Mouse (Mus musculus) midbrain, embryonic 15.5 days (tissue): ENCODE results near the gene Csad. TPM values are rescaled to one million over a fixed set of nuclear protein-coding genes. Genes with fewer than 3 reads are reported as not detected.

Experiments
- ATAC-seq: fragments of 200-750 bp; cut with Nextera tagmentation; replicated peaks from 2 replicates; pipeline ENCODE4 v1.8.0; 2017; ENCODE audit warnings: moderate TSS enrichment
- H3K27ac ChIP-seq: fragments of 300-500 bp; sonication (generic); 2 replicates; pipeline ENCODE4 v1.5.1; 2015; ENCODE audit warnings: mild to moderate bottlenecking, inconsistent platforms
- H3K27me3 ChIP-seq: fragments of 300-500 bp; sonication (generic); replicated peaks from 2 replicates; pipeline ENCODE4 v1.6.1; 2015; ENCODE audit warnings: inconsistent platforms
- H3K36me3 ChIP-seq: fragments of 300-500 bp; sonication (generic); replicated peaks from 2 replicates; pipeline ENCODE4 v1.6.1; 2015; ENCODE audit warnings: inconsistent platforms
- H3K4me1 ChIP-seq: fragments of 300-500 bp; sonication (generic); 2 replicates; pipeline ENCODE4 v1.6.1; 2015; ENCODE audit warnings: inconsistent platforms
- H3K4me2 ChIP-seq: fragments of 300-500 bp; sonication (generic); 2 replicates; pipeline ENCODE4 v1.6.1; 2015; ENCODE audit warnings: inconsistent platforms, mild to moderate bottlenecking, moderate library complexity
- H3K4me3 ChIP-seq: fragments of 300-500 bp; sonication (generic); 2 replicates; pipeline ENCODE4 v1.5.1; 2015; ENCODE audit warnings: mild to moderate bottlenecking, inconsistent platforms
- H3K9ac ChIP-seq: fragments of 300-500 bp; sonication (generic); 2 replicates; pipeline ENCODE4 v1.6.1; 2015; ENCODE audit warnings: mild to moderate bottlenecking, inconsistent platforms
- H3K9me3 ChIP-seq: fragments of 300-500 bp; sonication (generic); 2 replicates; pipeline ENCODE4 v1.6.1; 2016; ENCODE audit warnings: inconsistent platforms
- WGBS: fragments of 180-500 bp; shearing (Covaris S2); methylation state at CpG from one replicate; pipeline ENCODE4 v1.1.7; 2015; ENCODE audit warnings: mixed read lengths; 5-methylcytosine and 5-hydroxymethylcytosine counted together
- polyA plus RNA-seq: library from polyadenylated mRNA; unstranded; fragments of >200 nt; fragmentation: Nextera tagmentation; extraction: Ambion mirVana; gene quantifications from 2 replicates; pipeline ENCODE4 v1.2.1, GENCODE M21; 2015

Gene Csad
- polyA plus RNA-seq, 1 experiment from 2014 or later = 39.4 TPM

- Histone ChIP-seq H3K9me3 (no peaks in the 10 kb centered on the region), H3K4me1 (peaks cover 36% of the 10 kb centered on the region), H3K4me3 (peak overlapping the region; percentile 61), H3K36me3 (no peaks in the 10 kb centered on the region), H3K4me2 (peak overlapping the region; percentile 99), H3K27ac (no peak overlapping the region), H3K27me3 (peaks cover 54% of the 10 kb centered on the region), H3K9ac (no peak overlapping the region)
- ATAC-seq = no peak
- 5% methylated on average over 19 of the region's 19 CpGs for WGBS
These were observed 40.0 kb upstream of the Csad start for GRCm38 (mm10) chr15:102244306-102245191.

- H3K4me2 ChIP-seq = peak overlapping the region; percentile 8
- H3K4me1 ChIP-seq = peaks cover 36% of the 10 kb centered on the region
- no peak overlapping the region for H3K27ac ChIP-seq
- H3K27me3 ChIP-seq = peaks cover 44% of the 10 kb centered on the region
- ATAC-seq = no peak
- H3K36me3 ChIP-seq = no peaks in the 10 kb centered on the region
- no peak overlapping the region for H3K4me3 ChIP-seq
- no peak overlapping the region for H3K9ac ChIP-seq
- H3K9me3 ChIP-seq = no peaks in the 10 kb centered on the region
- 15% methylated on average over 22 of the region's 22 CpGs for WGBS
These were observed 39.0 kb upstream of the Csad start for GRCm38 (mm10) chr15:102243229-102244190.

- 31% methylated on average over 12 of the region's 12 CpGs for WGBS
- Histone ChIP-seq H3K9ac (no peak overlapping the region), H3K27ac (no peak overlapping the region), H3K4me2 (no peak overlapping the region), H3K27me3 (peaks cover 40% of the 10 kb centered on the region), H3K4me3 (no peak overlapping the region), H3K4me1 (peaks cover 32% of the 10 kb centered on the region), H3K9me3 (no peaks in the 10 kb centered on the region), H3K36me3 (no peaks in the 10 kb centered on the region)
- no peak for ATAC-seq
These were observed 38.1 kb upstream of the Csad start for GRCm38 (mm10) chr15:102242404-102243228.

- Histone ChIP-seq H3K27me3 (peaks cover 37% of the 10 kb centered on the region), H3K9ac (no peak overlapping the region), H3K9me3 (no peaks in the 10 kb centered on the region), H3K27ac (no peak overlapping the region), H3K36me3 (no peaks in the 10 kb centered on the region), H3K4me3 (no peak overlapping the region), H3K4me2 (no peak overlapping the region), H3K4me1 (peaks cover 16% of the 10 kb centered on the region)
- ATAC-seq = no peak
- WGBS = 82% methylated on average over 4 of the region's 4 CpGs
These were observed 36.1 kb upstream of the Csad start for GRCm38 (mm10) chr15:102240607-102241006.

- WGBS = 79% methylated on average over 11 of the region's 11 CpGs
- no peaks in the 10 kb centered on the region for H3K9me3 ChIP-seq
- H3K27ac ChIP-seq = no peak overlapping the region
- no peak for ATAC-seq
- no peak overlapping the region for H3K4me2 ChIP-seq
- peaks cover 15% of the 10 kb centered on the region for H3K4me1 ChIP-seq
- no peak overlapping the region for H3K9ac ChIP-seq
- no peak overlapping the region for H3K4me3 ChIP-seq
- H3K36me3 ChIP-seq = no peaks in the 10 kb centered on the region
- peaks cover 31% of the 10 kb centered on the region for H3K27me3 ChIP-seq
These were observed 35.3 kb upstream of the Csad start for GRCm38 (mm10) chr15:102239851-102240250.

GRCm38 (mm10) chr15:102239260-102239590 is 34.7 kb upstream of the Csad start:
- 9% methylated on average over 9 of the region's 9 CpGs for WGBS
- Histone ChIP-seq H3K9me3 (no peaks in the 10 kb centered on the region), H3K4me3 (no peak overlapping the region), H3K9ac (no peak overlapping the region), H3K36me3 (no peaks in the 10 kb centered on the region), H3K4me1 (peaks cover 12% of the 10 kb centered on the region), H3K4me2 (no peak overlapping the region), H3K27me3 (peaks cover 26% of the 10 kb centered on the region), H3K27ac (no peak overlapping the region)
- 0 out of 2 replicates have a peak, but pooled peaks have one; percentile 58 for ATAC-seq

- no peak overlapping the region for H3K4me3 ChIP-seq
- no peak overlapping the region for H3K4me2 ChIP-seq
- WGBS = 83% methylated on average over 14 of the region's 14 CpGs
- no peak overlapping the region for H3K27ac ChIP-seq
- no peak overlapping the region for H3K9ac ChIP-seq
- H3K36me3 ChIP-seq = no peaks in the 10 kb centered on the region
- no peaks in the 10 kb centered on the region for H3K9me3 ChIP-seq
- ATAC-seq = no peak
- peaks cover 21% of the 10 kb centered on the region for H3K27me3 ChIP-seq
- peaks cover 11% of the 10 kb centered on the region for H3K4me1 ChIP-seq
These were observed 34.2 kb upstream of the Csad start for GRCm38 (mm10) chr15:102238543-102239259.

GRCm38 (mm10) chr15:102235371-102236027 is 31.0 kb upstream of the Csad start:
- no peak overlapping the region for H3K27ac ChIP-seq
- no peak overlapping the region for H3K9ac ChIP-seq
- no peaks in the 10 kb centered on the region for H3K27me3 ChIP-seq
- H3K36me3 ChIP-seq = no peaks in the 10 kb centered on the region
- peaks cover 6% of the 10 kb centered on the region; the same call in 1 of the 2 replicates for H3K4me1 ChIP-seq
- H3K4me3 ChIP-seq = no peak overlapping the region
- ATAC-seq = no peak
- no peaks in the 10 kb centered on the region for H3K9me3 ChIP-seq
- no peak overlapping the region for H3K4me2 ChIP-seq
- 17% methylated on average over 21 of the region's 21 CpGs for WGBS

GRCm38 (mm10) chr15:102233896-102234295 is 29.4 kb upstream of the Csad start:
- 31% methylated on average over 2 of the region's 2 CpGs for WGBS
- ATAC-seq = no peak
- no peak overlapping the region for H3K4me2 ChIP-seq
- no peaks in the 10 kb centered on the region for H3K27me3 ChIP-seq
- H3K4me3 ChIP-seq = no peak overlapping the region
- no peaks in the 10 kb centered on the region for H3K9me3 ChIP-seq
- no peak overlapping the region for H3K27ac ChIP-seq
- no peaks in the 10 kb centered on the region for H3K36me3 ChIP-seq
- no peak overlapping the region for H3K9ac ChIP-seq
- H3K4me1 ChIP-seq = peaks cover 6% of the 10 kb centered on the region; the same call in 1 of the 2 replicates

GRCm38 (mm10) chr15:102232764-102233163 is 28.2 kb upstream of the Csad start:
- Histone ChIP-seq H3K4me3 (no peak overlapping the region), H3K9ac (no peak overlapping the region), H3K36me3 (no peaks in the 10 kb centered on the region), H3K27me3 (no peaks in the 10 kb centered on the region), H3K4me2 (no peak overlapping the region), H3K4me1 (peaks cover 6% of the 10 kb centered on the region; the same call in 1 of the 2 replicates), H3K27ac (no peak overlapping the region), H3K9me3 (no peaks in the 10 kb centered on the region)
- ATAC-seq = no peak
- 87% methylated on average over 7 of the region's 7 CpGs for WGBS

- H3K27me3 ChIP-seq = no peaks in the 10 kb centered on the region
- H3K9ac ChIP-seq = no peak within 1 kb of the TSS
- H3K36me3 ChIP-seq = no peaks in the 10 kb centered on the region
- H3K4me2 ChIP-seq = no peak within 1 kb of the TSS
- H3K4me3 ChIP-seq = no peak within 1 kb of the TSS
- peaks cover 6% of the 10 kb centered on the region; the same call in 1 of the 2 replicates for H3K4me1 ChIP-seq
- no peaks in the 10 kb centered on the region for H3K9me3 ChIP-seq
- no peak within 1 kb of the TSS for H3K27ac ChIP-seq
- ATAC-seq = no peak
- 58% methylated on average over 6 of the region's 6 CpGs for WGBS
These were observed 27.2 kb upstream of the Csad start, which contains the start of gene Itgb7 for GRCm38 (mm10) chr15:102231748-102232147. Gene Itgb7, minus strand, starts transcription at chr15:102231944.
